Mouse (Mus musculus) lung, adult 2 months (tissue): ENCODE measurements at regions not wholly inside any gene's neighbourhood (a gene's known extent, or its start where the extent isn't known, plus 50 kb on each side); places are given as distances from the start of the nearest gene placed in this dataset.

Source experiments
- CTCF ChIP-seq: fragments of 200-500 bp; IDR thresholded peaks from 2 replicates; pipeline ENCODE4 v1.5.1; 2011; ENCODE audit warnings: mild to moderate bottlenecking, low read length, control low read depth; ENCODE audit not compliant: insufficient read depth
- POLR2A ChIP-seq: fragments of 200-500 bp; IDR thresholded peaks from 2 replicates; pipeline ENCODE4 v1.6.1; 2011; ENCODE audit warnings: low read depth, mild to moderate bottlenecking, control low read depth, low read length, borderline replicate concordance; ENCODE audit errors: extremely low read depth

- TF ChIP-seq CTCF = no peak
- no peak for TF ChIP-seq POLR2A
Measured at GRCm38 (mm10) chr17:44378391-44378790, 190.0 kb downstream of the Clic5 start.
